Mouse (Mus musculus): ENCODE results near the gene Efcab6.

DNA sequence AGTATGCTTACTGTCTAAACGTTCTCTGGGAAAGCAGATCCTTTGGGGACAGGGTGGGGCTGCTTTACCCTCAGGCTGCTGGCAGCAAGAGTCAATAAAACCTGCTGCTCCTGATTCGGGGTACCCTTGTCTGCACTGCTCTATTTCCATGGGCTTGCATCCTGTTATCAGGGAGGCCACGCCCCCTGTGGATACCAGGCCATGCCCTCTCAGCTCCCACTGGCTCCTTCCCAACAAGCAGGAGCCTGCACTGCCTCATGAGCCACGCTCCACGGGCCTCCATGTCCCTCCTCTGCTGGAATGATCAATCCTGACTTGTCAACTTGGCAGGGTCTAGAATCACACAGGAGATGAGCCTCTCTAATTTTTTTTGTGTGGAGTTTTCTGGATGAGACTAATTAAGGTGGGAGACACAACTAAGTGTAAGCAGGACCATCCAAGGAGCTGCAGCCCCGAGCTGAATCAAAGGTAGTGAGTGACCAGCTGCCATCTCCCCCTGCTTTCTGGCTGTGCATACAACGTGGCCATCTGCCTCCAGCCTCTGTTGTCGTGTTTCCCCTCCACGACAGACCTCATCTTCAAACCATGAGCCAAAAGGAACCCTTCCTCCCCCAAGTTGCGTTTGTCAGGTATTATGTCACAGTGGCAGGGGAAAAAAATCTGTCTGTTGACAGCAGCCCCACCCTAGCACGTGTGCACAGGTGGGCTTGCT lies 187.9 kb downstream of the Efcab6 start:
- TF ChIP-seq POLR2A (IDR thresholded peaks at IDR 0.05; ENCODE audit: borderline replicate concordance, extremely low read depth, insufficient read depth, insufficient read length, poor library complexity, severe bottlenecking) (no peak), CTCF (IDR thresholded peaks at IDR 0.05; ENCODE audit: borderline replicate concordance, extremely low read depth, insufficient read depth, insufficient read length) (no peak)

Measured in brain, embryonic 14.5 days (tissue).